Mouse (Mus musculus): Measurements from ENCODE around the gene Fbxo11.
"Not testable (repeated sequence)": the region's sequence is repeated elsewhere in the genome, so short reads cannot be mapped to it uniquely, and the experiment has no call there.

Fbxo11 gene

DNA sequence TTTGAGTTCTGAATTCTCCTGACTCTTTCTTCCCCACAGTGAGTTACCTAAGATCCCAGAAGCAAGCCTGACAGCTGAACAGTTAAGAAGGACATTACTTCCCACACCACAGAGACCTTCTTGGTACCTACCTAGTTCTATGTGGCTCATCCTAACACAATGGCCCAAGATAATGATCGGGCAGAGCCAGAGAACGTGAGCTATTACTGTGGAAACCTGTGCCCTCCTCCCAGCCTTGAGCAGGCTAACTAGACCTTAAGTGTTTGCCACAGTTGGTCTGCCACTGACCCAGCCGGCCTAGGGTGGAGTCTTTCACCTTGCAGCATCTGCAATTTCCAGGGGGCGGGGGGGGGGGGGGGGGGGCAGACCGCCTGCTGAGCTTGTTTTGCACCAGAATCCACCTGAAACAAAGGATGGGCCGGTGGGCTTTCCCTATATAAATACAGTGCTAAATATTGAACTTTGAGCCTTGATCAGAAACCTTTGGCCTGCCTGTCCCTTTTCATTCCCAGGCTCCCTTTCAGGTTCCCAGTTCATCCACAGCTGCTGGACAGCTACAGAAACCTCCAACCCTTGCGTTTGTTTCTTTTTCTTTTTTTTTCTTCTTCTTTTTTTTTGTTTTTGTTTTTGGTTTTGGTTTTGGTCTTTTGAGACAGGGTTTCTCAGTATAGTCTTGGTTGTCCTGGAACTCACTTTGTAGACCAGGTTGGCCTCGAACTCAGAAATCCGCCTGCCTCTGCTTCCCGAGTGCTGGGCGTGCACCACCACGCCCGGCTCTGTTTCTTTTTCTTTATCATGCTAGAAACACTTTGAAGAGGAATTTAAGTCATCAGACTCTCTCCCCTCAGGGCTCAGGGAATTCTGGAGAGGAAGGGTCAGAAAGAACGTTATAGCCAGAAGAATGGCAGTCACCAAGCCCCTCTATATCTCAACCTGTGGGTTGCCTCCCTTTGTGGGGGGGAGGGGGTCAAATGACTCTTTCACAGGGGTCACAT is 101.7 kb downstream of the Fbxo11 start:
- no peak for DNase-seq (ENCODE audit: low read depth, low spot score)

DNA sequence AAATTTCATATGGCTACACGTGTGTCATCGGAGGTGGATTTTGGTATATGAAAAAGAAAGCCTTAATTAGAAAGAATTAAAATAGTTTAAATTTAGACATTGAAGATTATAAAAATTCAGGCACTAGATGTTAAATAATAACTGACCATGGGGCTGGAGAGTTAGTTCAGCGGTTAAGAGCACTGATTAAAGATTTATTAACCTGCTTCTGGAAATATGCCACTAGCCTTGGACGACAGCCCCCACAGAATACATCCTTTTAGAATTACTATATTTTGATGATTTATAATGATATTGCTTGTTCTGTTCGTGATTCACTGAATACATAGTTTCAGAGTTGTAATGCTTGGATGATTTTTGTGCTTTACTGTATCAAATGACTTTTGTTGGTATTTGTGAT is 105.2 kb downstream of the Fbxo11 start:
- not testable (repeated sequence) for DNase-seq (ENCODE audit: low read depth, low spot score)

DNA sequence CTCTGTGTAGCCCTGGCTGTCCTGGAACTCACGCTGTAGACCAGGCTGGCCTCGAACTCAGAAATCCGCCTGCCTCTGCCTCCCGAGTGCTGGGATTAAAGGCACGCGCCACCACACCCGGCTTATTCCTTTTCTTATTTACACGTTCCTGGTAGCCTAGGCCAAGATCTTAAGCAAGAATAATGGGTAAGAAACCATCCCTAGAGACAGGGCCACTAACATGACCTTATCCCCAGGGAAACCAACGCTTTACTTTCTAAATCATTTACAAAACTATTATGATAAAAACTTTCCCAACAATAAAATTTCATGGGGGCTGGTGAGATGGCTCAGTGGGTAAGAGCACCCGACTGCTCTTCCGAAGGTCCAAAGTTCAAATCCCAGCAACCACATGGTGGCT is 105.7 kb downstream of the Fbxo11 start:
- not testable (repeated sequence) for DNase-seq (ENCODE audit: low read depth, low spot score)

DNA sequence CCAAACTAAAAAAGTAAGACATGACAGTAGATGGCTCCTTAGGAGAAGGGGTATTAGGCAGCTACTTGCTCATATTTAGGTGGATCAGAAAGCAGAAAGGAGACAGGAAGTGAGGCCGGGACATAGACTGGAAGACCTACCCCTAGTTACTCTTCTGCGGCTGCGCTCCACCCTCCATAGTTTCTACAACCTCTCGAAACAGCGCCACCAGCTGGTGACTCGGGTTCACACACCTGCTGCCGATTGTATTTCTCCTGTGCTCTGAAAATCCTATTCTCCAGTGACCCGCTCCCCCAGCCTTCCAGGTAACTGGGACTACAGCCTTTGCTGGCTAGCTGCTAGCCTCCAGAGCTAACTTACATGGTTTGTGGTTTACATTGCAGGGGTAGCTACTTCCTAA is 106.8 kb downstream of the Fbxo11 start:
- DNase-seq (ENCODE audit: low read depth, low spot score), result no peak

DNA sequence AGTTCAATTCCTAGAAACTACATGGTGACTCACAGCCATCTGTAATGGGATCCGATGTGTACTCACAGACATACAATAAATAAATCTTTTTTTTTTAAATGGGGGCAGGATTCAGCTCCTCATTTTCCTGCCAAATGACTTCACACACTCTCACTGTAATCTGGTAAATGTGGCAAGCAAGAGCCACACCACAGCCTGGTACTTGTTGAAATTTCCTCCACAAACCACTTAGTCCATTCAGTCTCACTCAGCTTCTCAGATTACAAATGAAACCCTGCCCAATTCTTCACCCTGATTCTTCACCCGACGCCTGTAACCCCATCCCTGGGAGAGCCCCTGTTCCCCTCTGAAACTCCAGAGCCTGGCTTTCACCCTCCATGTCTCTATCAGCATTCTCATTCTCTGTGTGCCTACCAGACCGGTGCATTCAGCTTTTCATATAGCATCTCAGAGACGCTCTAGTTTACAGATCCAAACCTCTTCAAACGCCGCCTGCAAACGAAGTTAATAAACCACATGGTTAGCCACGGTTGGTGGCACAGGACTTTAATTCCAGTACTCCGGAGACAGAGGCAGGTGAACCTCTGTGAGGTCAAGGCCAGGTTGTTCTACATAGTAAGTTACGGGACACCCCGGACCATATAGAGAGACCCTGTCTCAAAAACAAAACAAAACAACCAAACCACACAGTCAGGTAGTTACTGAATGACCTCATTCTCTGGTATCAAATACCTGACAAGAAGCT is 107.8 kb downstream of the Fbxo11 start:
- DNase-seq (ENCODE audit: low read depth, low spot score), result peak; percentile 59

DNA sequence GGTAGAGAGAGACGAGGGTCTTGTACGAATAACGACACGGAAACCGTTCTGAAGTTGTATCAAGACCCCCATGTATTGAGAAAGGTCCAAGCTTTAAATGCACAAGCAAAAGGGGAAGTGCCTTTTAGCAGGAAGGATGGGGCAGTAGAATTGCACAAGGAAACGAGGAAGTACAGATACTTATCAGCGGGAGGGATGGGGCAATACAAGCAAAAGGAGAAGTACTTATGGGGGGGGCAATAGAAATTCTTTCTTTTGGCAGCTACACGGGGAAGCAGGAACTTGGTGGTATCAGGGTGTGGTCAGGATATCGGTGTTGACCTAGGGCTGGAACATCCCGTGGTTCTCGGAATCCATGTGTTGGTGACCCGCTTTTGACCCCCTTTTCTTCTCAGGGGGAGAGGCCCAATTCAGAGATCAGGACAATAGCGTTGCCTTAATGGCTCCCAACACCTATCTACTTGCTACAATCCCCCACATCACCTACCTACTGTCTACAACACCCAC is 110.4 kb downstream of the Fbxo11 start:
- not testable (repeated sequence) for DNase-seq (ENCODE audit: low read depth, low spot score)

DNA sequence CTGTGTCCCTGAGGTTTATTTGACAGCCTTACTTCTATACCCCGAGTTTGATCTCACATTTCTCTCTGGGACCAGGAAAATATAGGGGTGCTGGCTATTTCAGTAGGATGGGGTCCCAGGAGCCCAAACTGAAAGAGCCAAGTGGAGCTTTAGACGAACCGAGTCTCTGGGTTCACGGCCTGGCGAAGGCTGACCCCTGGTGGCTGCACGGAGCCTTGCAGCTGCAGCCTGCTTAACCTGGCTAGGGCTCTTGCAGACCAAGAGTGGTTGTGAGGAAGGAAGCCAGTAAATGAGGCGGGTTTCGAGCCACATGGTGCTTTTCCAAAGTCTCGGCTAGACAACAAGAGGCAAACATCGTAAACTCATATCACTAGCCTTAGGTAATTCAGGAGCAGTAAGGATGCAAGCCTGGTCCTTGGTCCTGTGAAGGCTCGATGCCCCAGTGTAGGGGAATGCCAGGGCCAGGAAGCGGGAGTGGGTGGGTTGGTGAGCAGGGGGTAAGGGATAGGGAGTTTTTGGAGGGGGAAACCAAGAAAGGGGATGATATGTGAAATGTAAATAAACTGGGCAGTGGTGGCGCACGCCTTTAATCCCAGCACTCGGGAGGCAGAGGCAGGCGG is 116.0 kb downstream of the Fbxo11 start:
- peak; percentile 84 for DNase-seq (ENCODE audit: low read depth, low spot score)
